Mouse (Mus musculus) forebrain, embryonic 11.5 days (tissue): ENCODE measurements around the gene Gm960. TPM values are rescaled to one million over a fixed set of nuclear protein-coding genes. Genes with fewer than 3 reads are reported as not detected.
"Not testable (repeated sequence)": the region's sequence is repeated elsewhere in the genome, so short reads cannot be mapped to it uniquely, and the experiment has no call there.

Experiments used
- ATAC-seq: fragments of 200-750 bp; cut with Nextera tagmentation; replicated peaks from 2 replicates; pipeline ENCODE4 v1.8.0; 2017; ENCODE audit warnings: moderate TSS enrichment; ENCODE audit not compliant: low FRiP score
- DNase-seq: peaks from one replicate; pipeline ENCODE4 v3.0.0-alpha.2; 2017; ENCODE audit warnings: low spot score
- H3K27ac ChIP-seq: fragments of 300-500 bp; sonication (generic); 2 replicates; pipeline ENCODE4 v1.5.1; 2014; ENCODE audit warnings: low read depth, low read length
- H3K27me3 ChIP-seq: fragments of 300-500 bp; sonication (generic); 2 replicates; pipeline ENCODE4 v1.6.1; 2014; ENCODE audit warnings: mild to moderate bottlenecking, low read length, mixed read lengths; ENCODE audit not compliant: control insufficient read depth, insufficient read depth
- H3K36me3 ChIP-seq: fragments of 300-500 bp; sonication (generic); 2 replicates; pipeline ENCODE4 v1.6.1; 2014; ENCODE audit warnings: mild to moderate bottlenecking, low read length, moderate library complexity, mixed read lengths; ENCODE audit not compliant: control insufficient read depth, insufficient read depth
- H3K4me1 ChIP-seq: fragments of 300-500 bp; sonication (generic); replicated peaks from 2 replicates; pipeline ENCODE4 v1.6.1; 2014; ENCODE audit warnings: low read length, mixed read lengths; ENCODE audit not compliant: control insufficient read depth, insufficient read depth
- H3K4me2 ChIP-seq: fragments of 300-500 bp; sonication (generic); 2 replicates; pipeline ENCODE4 v1.6.1; 2014; ENCODE audit warnings: low read depth, mild to moderate bottlenecking, low read length, moderate library complexity, mixed read lengths; ENCODE audit not compliant: severe bottlenecking
- H3K4me3 ChIP-seq: fragments of 300-500 bp; sonication (generic); 2 replicates; pipeline ENCODE4 v1.5.1; 2014; ENCODE audit warnings: low read depth, low read length
- H3K9ac ChIP-seq: fragments of 300-500 bp; sonication (generic); 2 replicates; pipeline ENCODE4 v1.6.1; 2014; ENCODE audit warnings: low read length
- H3K9me3 ChIP-seq: fragments of 300-500 bp; sonication (generic); 2 replicates; pipeline ENCODE4 v1.6.1; 2016; ENCODE audit warnings: low read length, mixed read lengths; ENCODE audit not compliant: control insufficient read depth
- WGBS: fragments of 180-500 bp; shearing (Covaris S2); extraction: QIAGEN DNeasy Blood & Tissue Kit; methylation state at CpG from one replicate; pipeline ENCODE4 v1.1.7; 2014; 5-methylcytosine and 5-hydroxymethylcytosine counted together
- microRNA-seq: library from miRNA; unstranded; fragments of <30 nt; microRNA quantifications from one replicate; pipeline ENCODE4, GENCODE M21; 2016; ENCODE audit not compliant: insufficient number of aligned reads
- polyA plus RNA-seq: library from polyadenylated mRNA; unstranded; fragments of >200 nt; fragmentation: Nextera tagmentation; extraction: Ambion mirVana; gene quantifications from 2 replicates; pipeline ENCODE4 v1.2.1, GENCODE M21; 2014

Gene Gm960
- polyA plus RNA-seq, 1 experiment from 2014 or later: 4.6 TPM

GRCm38 (mm10) chr19:4587426-4587825 is 111.0 kb downstream of the Gm960 start:
- WGBS: 69% methylated on average over 2 of the region's 2 CpGs
- Histone ChIP-seq H3K36me3 (no peaks in the 10 kb centered on the region), H3K9me3 (no peaks in the 10 kb centered on the region), H3K27me3 (no peaks in the 10 kb centered on the region), H3K4me2 (no peak overlapping the region), H3K4me3 (no peak overlapping the region), H3K27ac (no peak overlapping the region), H3K9ac (no peak overlapping the region), H3K4me1 (no peaks in the 10 kb centered on the region)
- DNase-seq (no peak), ATAC-seq (no peak)

- not testable (repeated sequence) for ATAC-seq, H3K27ac ChIP-seq, H3K36me3 ChIP-seq, H3K4me1 ChIP-seq, DNase-seq, H3K4me3 ChIP-seq, H3K4me2 ChIP-seq, H3K27me3 ChIP-seq, H3K9me3 ChIP-seq, H3K9ac ChIP-seq
Measured at GRCm38 (mm10) chr19:4586783-4587182, 111.7 kb downstream of the Gm960 start.

DNA sequence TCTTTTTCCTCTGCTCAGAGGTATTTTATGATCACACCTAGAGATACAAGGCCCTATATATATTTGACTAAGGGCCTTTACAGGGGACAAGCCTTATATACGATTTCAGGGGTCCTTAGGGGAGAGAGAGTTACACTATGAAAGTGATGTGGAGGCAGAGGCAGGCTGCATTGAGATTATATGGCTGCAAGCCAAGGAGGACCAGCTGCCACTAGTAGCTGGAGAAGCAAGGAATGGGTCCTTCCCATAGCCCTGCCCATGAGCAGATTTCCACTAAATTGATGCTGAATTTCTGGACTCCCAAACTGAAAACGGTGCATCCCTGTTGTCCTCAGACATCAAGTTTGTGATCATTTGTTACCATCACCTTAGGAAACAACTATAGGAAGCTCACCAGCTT is 114.6 kb downstream of the Gm960 start:
- no peak for ATAC-seq
- DNase-seq: no peak
- Histone ChIP-seq H3K4me1 (no peaks in the 10 kb centered on the region), H3K9me3 (no peaks in the 10 kb centered on the region), H3K9ac (no peak overlapping the region), H3K27me3 (no peaks in the 10 kb centered on the region), H3K4me3 (no peak overlapping the region), H3K27ac (no peak overlapping the region), H3K4me2 (no peak overlapping the region), H3K36me3 (no peaks in the 10 kb centered on the region)
- WGBS: 72% methylated on average over 2 of the region's 2 CpGs

DNA sequence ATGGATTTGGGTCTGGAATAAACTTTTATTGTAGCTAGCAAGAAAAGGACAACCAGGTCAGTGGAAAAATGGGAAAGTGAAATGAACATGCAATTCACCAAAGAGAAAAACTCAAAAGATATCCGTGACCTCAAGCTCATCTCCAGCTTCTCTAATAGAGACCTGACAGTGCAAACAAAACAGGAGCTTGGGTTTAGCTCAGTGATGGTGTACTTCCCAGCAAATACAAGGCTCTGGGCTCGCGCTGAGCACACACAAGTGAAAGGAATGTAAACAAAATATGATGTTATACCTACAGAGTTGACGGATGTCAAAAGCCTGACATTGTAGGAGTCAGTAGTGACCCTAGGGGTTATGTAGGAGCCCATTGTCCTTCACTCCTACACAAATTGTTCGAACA is 119.2 kb downstream of the Gm960 start:
- Histone ChIP-seq H3K4me2 (no peak overlapping the region), H3K27ac (no peak overlapping the region), H3K36me3 (no peaks in the 10 kb centered on the region), H3K4me3 (no peak overlapping the region), H3K9me3 (no peaks in the 10 kb centered on the region), H3K9ac (no peak overlapping the region), H3K4me1 (no peaks in the 10 kb centered on the region), H3K27me3 (no peaks in the 10 kb centered on the region)
- ATAC-seq (no peak), DNase-seq (no peak)
- WGBS: 87% methylated on average over 5 of the region's 5 CpGs

- H3K27ac ChIP-seq: no peak overlapping the region
- H3K4me1 ChIP-seq: no peaks in the 10 kb centered on the region
- DNase-seq: no peak
Measured at GRCm38 (mm10) chr19:4578799-4579198, 119.7 kb downstream of the Gm960 start.

More at GRCm38 (mm10) chr19:4578799-4579198, 119.7 kb downstream of the Gm960 start:
- no peak for ATAC-seq
- no peaks in the 10 kb centered on the region for H3K36me3 ChIP-seq
- no peaks in the 10 kb centered on the region for H3K27me3 ChIP-seq
- H3K4me3 ChIP-seq: no peak overlapping the region
- H3K9me3 ChIP-seq: no peaks in the 10 kb centered on the region
- 84% methylated on average over 2 of the region's 2 CpGs for WGBS
- H3K9ac ChIP-seq: no peak overlapping the region
- H3K4me2 ChIP-seq: no peak overlapping the region

Small RNA genes lying within 50 kb of the gene (microRNA-seq; reads per million reads assigned to microRNA genes)
- 3.4 reads per million for gene Mir6986

Other genes with a start within 250 kb of the Gm960 start
- gene Syt12, start 221.2 kb downstream of the Gm960 start, polyA plus RNA-seq: 1.1 and 1.7 TPM in 2 replicates
- not detected in 2 replicates for gene 2010003K11Rik, start 200.1 kb downstream of the Gm960 start, polyA plus RNA-seq
- gene Pcx, start 188.2 kb downstream of the Gm960 start, polyA plus RNA-seq: 18.5 and 19.3 TPM in 2 replicates
- 8.5 and 12.0 TPM in 2 replicates for gene Lrfn4, start 83.0 kb downstream of the Gm960 start, polyA plus RNA-seq
- gene Rce1, start 73.0 kb downstream of the Gm960 start, polyA plus RNA-seq: 60.1 and 67.2 TPM in 2 replicates
- 15.2 and 16.7 TPM in 2 replicates for gene Sptbn2, start 12.5 kb upstream of the Gm960 start, polyA plus RNA-seq
- gene Rbm4b, start 57.8 kb upstream of the Gm960 start, polyA plus RNA-seq: 136 and 139 TPM in 2 replicates
- 100 and 110 TPM in 2 replicates for gene Rbm4, start 95.2 kb upstream of the Gm960 start, polyA plus RNA-seq
- gene Gm21992, start 112.9 kb upstream of the Gm960 start, polyA plus RNA-seq: 15.0 and 31.9 TPM in 2 replicates
- 139 and 144 TPM in 2 replicates for gene Rbm14, start 113.0 kb upstream of the Gm960 start, polyA plus RNA-seq
- gene Ccs, start 140.7 kb upstream of the Gm960 start, polyA plus RNA-seq: 36.4 and 37.9 TPM in 2 replicates
- gene Ccdc87, start 140.7 kb upstream of the Gm960 start, polyA plus RNA-seq: 0.11 and 0.17 TPM in 2 replicates
- gene Ctsf, start 156.5 kb upstream of the Gm960 start, polyA plus RNA-seq: 20.2 and 27.6 TPM in 2 replicates
- 1.8 and 2.2 TPM in 2 replicates for gene Actn3, start 179.2 kb upstream of the Gm960 start, polyA plus RNA-seq
- gene Zdhhc24, start 180.0 kb upstream of the Gm960 start, polyA plus RNA-seq: 12.3 and 15.7 TPM in 2 replicates
- 8.7 and 13.9 TPM in 2 replicates for gene Bbs1, start 208.0 kb upstream of the Gm960 start, polyA plus RNA-seq
- 152 and 172 TPM in 2 replicates for gene Dpp3, start 229.6 kb upstream of the Gm960 start, polyA plus RNA-seq
- 2.1 and 2.5 TPM in 2 replicates for gene Peli3, start 244.5 kb upstream of the Gm960 start, polyA plus RNA-seq